Mouse (Mus musculus) left cerebral cortex, adult 2 months (tissue): ENCODE measurements around the gene Gm3411. TPM values are rescaled to one million over a fixed set of nuclear protein-coding genes. Genes with fewer than 3 reads are reported as not detected.
A peak's percentile ranks its signal among the peaks of the same experiment; 100 is the strongest.
"Not testable (repeated sequence)": the region's sequence is repeated elsewhere in the genome, so short reads cannot be mapped to it uniquely, and the experiment has no call there.

ENCODE experiments used
- DNase-seq, 2 experiments: peaks; one replicate each; pipeline ENCODE4 v3.0.0; 2021 to 2022; ENCODE audit warnings: low spot score in 2 of 2, mixed read lengths in 1 of 2; ENCODE audit errors: extremely low spot score in 1 of 2
- H3K27ac ChIP-seq: fragments of 200-600 bp; 2 replicates; pipeline ENCODE4 v1.8.1; 2022
- H3K4me3 ChIP-seq: fragments of 200-600 bp; 2 replicates; pipeline ENCODE4 v1.8.1; 2022
- intact Hi-C: fragments of 180-260 bp; cut with DNase I; formaldehyde crosslinking; loops from one replicate; pipeline ENCODE4 v1.15.1; 2025
- long read RNA-seq, 2 experiments: library from polyadenylated mRNA; stranded (forward); transcript quantifications; one replicate each; pipeline ENCODE4 v2.0.0; 2021; ENCODE audit warnings: borderline mapping rate in 2 of 2
- total RNA-seq, 2 experiments: library from RNA; stranded (reverse); gene quantifications; 2 replicates each; pipeline ENCODE4 v1.2.3; 2021

Gene Gm3411
- total RNA-seq, result 1 to 10 TPM; 1.4 to 1.7 TPM
- long read RNA-seq, experiment 1, result 0 reads
- long read RNA-seq, experiment 2, result 0 reads

- peak; percentile 32 for DNase-seq
- intact Hi-C loops, H3K27ac ChIP-seq: not testable (repeated sequence)
- peak within 1 kb of the TSS; percentile 50 for H3K4me3 ChIP-seq
These were observed at the start of gene Gm3411 for GRCm38 (mm10) chr14:6286931-6287715. TSS of gene Gm3411 (minus strand) at chr14:6287250.

DNA sequence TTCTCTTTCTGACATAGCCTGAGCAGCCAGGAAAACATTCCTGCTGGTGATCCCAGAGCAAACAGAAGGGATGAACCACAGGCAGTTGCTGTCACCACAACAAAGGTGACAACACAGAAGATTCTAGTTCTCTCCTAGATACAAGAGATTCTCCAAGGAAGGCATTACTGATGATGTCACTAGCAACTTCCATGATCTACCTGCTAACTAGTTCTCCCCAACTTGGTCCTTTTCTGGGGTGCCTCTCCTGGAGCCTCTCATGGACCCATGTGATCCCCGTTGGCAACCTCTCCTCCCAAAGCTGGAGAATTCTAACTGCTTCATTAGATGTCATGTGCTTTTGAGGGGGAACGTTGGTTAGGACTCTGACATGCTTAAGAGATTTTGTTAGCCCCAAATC lies 17.7 kb upstream of the Gm3411 start, which contains the start of gene Gm21103:
Gene Gm21103 (minus strand): TSS at position 101 of the 400 bp plus-strand sequence.
- intact Hi-C loops, H3K27ac ChIP-seq, DNase-seq, H3K4me3 ChIP-seq: not testable (repeated sequence)

DNA sequence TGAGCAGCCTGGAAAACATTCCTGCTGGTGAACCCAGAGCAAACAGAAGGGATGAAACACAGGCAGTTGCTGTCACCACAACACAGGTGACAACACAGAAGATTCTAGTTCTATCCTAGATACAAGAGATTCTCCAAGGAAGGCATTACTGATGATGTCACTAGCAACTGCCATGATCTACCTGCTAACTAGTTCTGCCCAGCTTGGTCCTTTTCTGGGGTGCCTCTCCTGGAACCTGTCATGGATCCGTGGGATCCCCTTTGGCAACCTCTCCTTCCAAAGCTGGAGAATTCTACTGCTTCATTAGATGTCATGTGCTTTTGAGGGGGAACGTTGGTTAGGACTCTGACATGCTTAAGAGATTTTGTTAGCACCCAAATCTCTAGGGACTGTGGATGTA lies 67.9 kb downstream of the Gm3411 start, which contains the start of gene Gm21560:
Gene Gm21560 (minus strand): TSS at position 101 of the 400 bp plus-strand sequence.
- intact Hi-C loops, DNase-seq, H3K27ac ChIP-seq, H3K4me3 ChIP-seq: not testable (repeated sequence)

Other genes with a start within 250 kb of the Gm3411 start
- not detected for gene Gm6337, start 229.0 kb downstream of the Gm3411 start, total RNA-seq
- not detected for gene Gm8206, start 193.3 kb downstream of the Gm3411 start, total RNA-seq
- gene Gm3468, start 178.6 kb downstream of the Gm3411 start, total RNA-seq, result under 1 TPM; 0.84 to 0.87 TPM
- not detected for gene Gm3476, start 161.4 kb downstream of the Gm3411 start, total RNA-seq
- 1 to 10 TPM in 1 of 2 experiments, under 1 TPM in 1; 0.98 to 1.0 TPM for gene Gm21560, start 68.0 kb downstream of the Gm3411 start, total RNA-seq
- gene Gm21103, start 17.6 kb upstream of the Gm3411 start, total RNA-seq, result not detected
- gene Gm3618, start 56.4 kb upstream of the Gm3411 start, total RNA-seq, result not detected
- not detected for gene Gm16440, start 103.1 kb upstream of the Gm3411 start, total RNA-seq
- under 1 TPM in 1 of 2 experiments, not detected in 1; 0.77 TPM for gene Gm3591, start 125.2 kb upstream of the Gm3411 start, total RNA-seq
- not detected for gene Gm3594, start 157.4 kb upstream of the Gm3411 start, total RNA-seq